Mouse (Mus musculus): Measurements from ENCODE around the gene Irak4. TPM values are rescaled to one million over a fixed set of nuclear protein-coding genes. Genes with fewer than 3 reads are reported as not detected.

Gene Irak4
- total and polyA plus RNA-seq, 2 experiments from 2014 or later = 1.8 to 2.7 TPM

DNA sequence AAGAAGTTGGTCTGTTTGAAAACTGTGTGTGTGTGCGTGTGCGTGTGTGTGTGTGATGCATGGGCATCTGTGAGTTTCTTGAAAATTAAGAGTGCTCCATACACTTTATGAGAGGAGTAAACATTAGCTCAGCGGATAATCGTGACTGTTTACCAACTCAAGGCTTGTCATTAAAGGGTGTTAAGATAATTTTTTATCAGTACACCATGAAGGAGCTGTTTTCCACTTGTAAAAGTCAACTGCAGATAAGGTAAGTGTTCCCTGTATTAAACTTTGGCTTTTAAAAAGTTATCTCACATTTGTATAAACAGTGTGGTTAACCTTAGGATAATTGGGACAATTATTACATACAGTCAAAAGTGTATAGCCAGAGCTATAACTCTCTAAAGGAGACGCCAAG lies 11.1 kb upstream of the Irak4 start:
- no peaks in the 10 kb centered on the region for H3K36me3 ChIP-seq (ENCODE audit: insufficient read depth, low read length)
- 91% methylated on average over 5 of the region's 5 CpGs for WGBS
- TF ChIP-seq CTCF (IDR thresholded peaks at IDR 0.05) = no peak

GRCm38 (mm10) chr15:94532956-94533355 lies 10.5 kb upstream of the Irak4 start:
- Histone ChIP-seq H3K36me3 (ENCODE audit: insufficient read depth, low read length) (no peaks in the 10 kb centered on the region), H3K4me1 (ENCODE audit: insufficient read depth, low read length) (no peaks in the 10 kb centered on the region), H3K4me3 (ENCODE audit: low read depth, low read length) (no peak overlapping the region), H3K9me3 (ENCODE audit: low read length) (no peaks in the 10 kb centered on the region), H3K27ac (ENCODE audit: low read depth, low read length) (no peak overlapping the region), H3K27me3 (ENCODE audit: insufficient read depth, low read length) (no peaks in the 10 kb centered on the region), H3K9ac (replicated peaks; ENCODE audit: low read length, poor library complexity, severe bottlenecking) (no peak overlapping the region), H3K4me2 (ENCODE audit: low read depth, low read length, poor library complexity, severe bottlenecking) (no peak overlapping the region)
- ATAC-seq (ENCODE audit: low FRiP score) (no peak), DNase-seq (ENCODE audit: low spot score) (no peak)
- 96% methylated on average over 6 of the region's 6 CpGs for WGBS
- no peak for TF ChIP-seq CTCF (IDR thresholded peaks at IDR 0.05)

More for the DNA sequence above, 11.1 kb upstream of the Irak4 start:
- Histone ChIP-seq H3K4me1 (ENCODE audit: insufficient read depth, low read length) (no peaks in the 10 kb centered on the region), H3K27me3 (ENCODE audit: insufficient read depth, low read length) (no peaks in the 10 kb centered on the region), H3K9ac (replicated peaks; ENCODE audit: low read length, poor library complexity, severe bottlenecking) (no peak overlapping the region), H3K9me3 (ENCODE audit: low read length) (no peaks in the 10 kb centered on the region), H3K27ac (ENCODE audit: low read depth, low read length) (no peak overlapping the region), H3K4me3 (ENCODE audit: low read depth, low read length) (no peak overlapping the region), H3K4me2 (ENCODE audit: low read depth, low read length, poor library complexity, severe bottlenecking) (no peak overlapping the region)
- no peak for ATAC-seq (ENCODE audit: low FRiP score)
- DNase-seq (ENCODE audit: low spot score) = no peak

DNA sequence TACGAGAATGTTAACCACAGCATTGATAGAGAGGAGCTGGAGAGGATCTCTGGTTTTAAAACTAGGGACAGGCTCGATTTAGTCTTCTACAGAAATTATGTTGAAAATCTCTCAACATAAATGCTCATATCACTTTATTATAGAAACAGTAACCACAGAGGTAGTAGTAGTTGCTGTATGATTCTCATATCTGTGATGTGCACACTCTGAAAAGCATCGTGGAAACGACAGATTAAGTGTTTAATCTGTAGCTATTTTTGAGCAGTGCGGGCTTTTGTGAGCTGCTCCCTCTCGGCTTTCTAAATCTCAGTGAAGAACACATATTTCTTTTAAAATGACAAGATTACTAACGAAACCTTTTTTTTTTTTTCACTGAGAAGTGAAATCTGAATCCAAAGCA lies 7.9 kb upstream of the Irak4 start:
- no peak for DNase-seq (ENCODE audit: low spot score)
- no peaks in the 10 kb centered on the region for H3K4me1 ChIP-seq (ENCODE audit: insufficient read depth, low read length)
- H3K9me3 ChIP-seq (ENCODE audit: low read length) = no peaks in the 10 kb centered on the region
- no peak overlapping the region for H3K4me3 ChIP-seq (ENCODE audit: low read depth, low read length)
- no peak overlapping the region for H3K27ac ChIP-seq (ENCODE audit: low read depth, low read length)
- no peak overlapping the region for H3K4me2 ChIP-seq (ENCODE audit: low read depth, low read length, poor library complexity, severe bottlenecking)
- ATAC-seq (ENCODE audit: low FRiP score) = no peak
- WGBS = 90% methylated on average over 7 of the region's 7 CpGs
- no peaks in the 10 kb centered on the region for H3K36me3 ChIP-seq (ENCODE audit: insufficient read depth, low read length)
- no peak overlapping the region for H3K9ac ChIP-seq (replicated peaks; ENCODE audit: low read length, poor library complexity, severe bottlenecking)
- no peak for TF ChIP-seq CTCF (IDR thresholded peaks at IDR 0.05)
- no peaks in the 10 kb centered on the region for H3K27me3 ChIP-seq (ENCODE audit: insufficient read depth, low read length)

DNA sequence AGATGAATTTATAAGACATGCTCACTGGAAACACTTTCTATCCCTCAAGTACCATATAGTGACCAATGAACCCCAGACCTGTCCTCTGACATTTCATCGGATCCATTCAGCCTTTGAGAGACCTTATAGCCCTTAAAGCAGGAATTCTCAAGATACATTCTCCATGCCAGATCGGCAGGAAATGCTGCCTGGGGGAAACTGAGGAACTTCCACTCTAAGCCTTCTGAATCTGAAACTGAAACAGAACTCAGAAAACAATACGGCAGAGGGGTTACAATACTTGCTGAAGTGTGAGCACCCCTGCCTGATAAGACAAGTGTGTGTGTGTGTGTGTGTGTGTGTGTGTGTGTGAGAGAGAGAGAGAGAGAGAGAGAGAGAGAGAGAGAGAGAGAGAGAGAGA lies 4.1 kb upstream of the Irak4 start:
- Histone ChIP-seq H3K27me3 (ENCODE audit: insufficient read depth, low read length) (no peaks in the 10 kb centered on the region), H3K9me3 (ENCODE audit: low read length) (no peaks in the 10 kb centered on the region), H3K4me2 (ENCODE audit: low read depth, low read length, poor library complexity, severe bottlenecking) (no peak overlapping the region), H3K27ac (ENCODE audit: low read depth, low read length) (no peak overlapping the region), H3K36me3 (ENCODE audit: insufficient read depth, low read length) (no peaks in the 10 kb centered on the region), H3K4me1 (ENCODE audit: insufficient read depth, low read length) (no peaks in the 10 kb centered on the region), H3K4me3 (ENCODE audit: low read depth, low read length) (no peak overlapping the region), H3K9ac (replicated peaks; ENCODE audit: low read length, poor library complexity, severe bottlenecking) (no peak overlapping the region)
- DNase-seq (ENCODE audit: low spot score) = no peak
- 86% methylated on average over 3 of the region's 3 CpGs for WGBS
- ATAC-seq (ENCODE audit: low FRiP score) = no peak
- no peak for TF ChIP-seq CTCF (IDR thresholded peaks at IDR 0.05)

- Histone ChIP-seq H3K4me2 (ENCODE audit: low read depth, low read length, poor library complexity, severe bottlenecking) (peak overlapping the region; percentile 71), H3K27ac (ENCODE audit: low read depth, low read length) (peak overlapping the region; percentile 65), H3K36me3 (ENCODE audit: insufficient read depth, low read length) (no peaks in the 10 kb centered on the region), H3K27me3 (ENCODE audit: insufficient read depth, low read length) (no peaks in the 10 kb centered on the region), H3K9ac (replicated peaks; ENCODE audit: low read length, poor library complexity, severe bottlenecking) (peak overlapping the region; percentile 37), H3K4me3 (ENCODE audit: low read depth, low read length) (peak overlapping the region; percentile 49), H3K4me1 (ENCODE audit: insufficient read depth, low read length) (no peaks in the 10 kb centered on the region), H3K9me3 (ENCODE audit: low read length) (no peaks in the 10 kb centered on the region)
- no peak for TF ChIP-seq CTCF (IDR thresholded peaks at IDR 0.05)
- peak; percentile 91 for ATAC-seq (ENCODE audit: low FRiP score)
- WGBS = 8% methylated on average over 20 of the region's 22 CpGs
- no peak for DNase-seq (ENCODE audit: low spot score)
Observed at GRCm38 (mm10) chr15:94542567-94543408, 655 bp upstream of the Irak4 start.

DNA sequence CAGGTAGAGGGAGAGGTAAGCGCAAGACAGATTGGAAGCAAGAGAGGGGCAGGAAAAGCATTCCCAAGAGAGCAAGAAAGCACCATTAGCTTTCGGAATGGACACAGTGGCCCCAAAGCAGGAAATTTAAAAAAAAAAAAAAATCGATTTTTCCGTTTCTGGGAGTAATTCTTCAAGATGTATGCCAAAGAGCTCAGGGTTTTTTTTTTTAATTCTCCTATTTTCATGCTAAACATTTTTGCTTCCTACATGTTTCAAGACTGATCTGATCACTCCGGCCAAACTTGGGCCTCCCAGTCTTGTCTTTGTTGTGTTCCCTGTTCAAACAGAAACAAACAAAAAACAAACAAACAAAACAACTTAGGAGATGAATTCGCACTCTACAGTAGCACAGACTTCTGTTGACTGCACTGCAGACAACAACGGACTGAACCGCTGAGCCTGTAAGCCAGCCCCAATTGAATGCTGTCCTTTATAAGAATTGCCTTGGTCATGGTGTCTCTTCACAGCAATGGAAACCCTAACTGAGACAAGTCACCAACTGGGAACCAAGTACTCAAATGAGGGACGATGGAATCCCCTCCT lies 701 bp downstream of the Irak4 start:
- DNase-seq (ENCODE audit: low spot score) (no peak), ATAC-seq (ENCODE audit: low FRiP score) (no peak)
- no peaks in the 10 kb centered on the region for H3K9me3 ChIP-seq (ENCODE audit: low read length)
- H3K27me3 ChIP-seq (ENCODE audit: insufficient read depth, low read length) = no peaks in the 10 kb centered on the region
- H3K4me1 ChIP-seq (ENCODE audit: insufficient read depth, low read length) = no peaks in the 10 kb centered on the region
- H3K9ac ChIP-seq (replicated peaks; ENCODE audit: low read length, poor library complexity, severe bottlenecking) = peak overlapping the region; percentile 37
- H3K4me2 ChIP-seq (ENCODE audit: low read depth, low read length, poor library complexity, severe bottlenecking) = peak overlapping the region; percentile 71
- no peak for TF ChIP-seq CTCF (IDR thresholded peaks at IDR 0.05)
- H3K27ac ChIP-seq (ENCODE audit: low read depth, low read length) = no peak overlapping the region
- peak overlapping the region; percentile 49 for H3K4me3 ChIP-seq (ENCODE audit: low read depth, low read length)
- H3K36me3 ChIP-seq (ENCODE audit: insufficient read depth, low read length) = no peaks in the 10 kb centered on the region
- WGBS = 39% methylated on average over 9 of the region's 9 CpGs

Measured in midbrain, postnatal 0 days (tissue).